Mouse (Mus musculus) kidney, embryonic 16.5 days (tissue): ENCODE measurements around the gene Ltf. TPM values are rescaled to one million over a fixed set of nuclear protein-coding genes. Genes with fewer than 3 reads are reported as not detected.

Experiments
- ATAC-seq: fragments of 200-750 bp; cut with Nextera tagmentation; 2 replicates; pipeline ENCODE4 v1.8.0; 2017; ENCODE audit warnings: moderate TSS enrichment; ENCODE audit not compliant: low FRiP score, low TSS enrichment
- H3K27ac ChIP-seq: fragments of 300-500 bp; sonication (generic); 2 replicates; pipeline ENCODE4 v1.5.1; 2014; ENCODE audit warnings: low read length
- H3K27me3 ChIP-seq: fragments of 300-500 bp; sonication (generic); 2 replicates; pipeline ENCODE4 v1.6.1; 2014; ENCODE audit warnings: low read length, control low read depth, mixed read lengths; ENCODE audit not compliant: insufficient read depth
- H3K36me3 ChIP-seq: fragments of 300-500 bp; sonication (generic); 2 replicates; pipeline ENCODE4 v1.6.1; 2014; ENCODE audit warnings: low read length, control low read depth, mixed read lengths; ENCODE audit not compliant: insufficient read depth
- H3K4me1 ChIP-seq: fragments of 300-500 bp; sonication (generic); 2 replicates; pipeline ENCODE4 v1.6.1; 2014; ENCODE audit warnings: low read length, control low read depth, mixed read lengths; ENCODE audit not compliant: insufficient read depth
- H3K4me2 ChIP-seq: fragments of 300-500 bp; sonication (generic); replicated peaks from 2 replicates; pipeline ENCODE4 v1.6.1; 2014; ENCODE audit warnings: low read depth, low read length
- H3K4me3 ChIP-seq: fragments of 300-500 bp; sonication (generic); 2 replicates; pipeline ENCODE4 v1.5.1; 2014; ENCODE audit warnings: mild to moderate bottlenecking, low read length
- H3K9ac ChIP-seq: fragments of 300-500 bp; sonication (generic); replicated peaks from 2 replicates; pipeline ENCODE4 v1.6.1; 2014; ENCODE audit warnings: low read length
- H3K9me3 ChIP-seq: fragments of 300-500 bp; sonication (generic); 2 replicates; pipeline ENCODE4 v1.6.1; 2016; ENCODE audit warnings: low read length, control low read depth
- WGBS: fragments of 180-500 bp; shearing (Covaris S2); extraction: QIAGEN DNeasy Blood & Tissue Kit; methylation state at CpG from one replicate; pipeline ENCODE4 v1.1.7; 2014; 5-methylcytosine and 5-hydroxymethylcytosine counted together
- polyA plus RNA-seq: library from polyadenylated mRNA; unstranded; fragments of >200 nt; fragmentation: Nextera tagmentation; extraction: Ambion mirVana; gene quantifications from 2 replicates; pipeline ENCODE4 v1.2.1, GENCODE M21; 2015

Gene Ltf
- polyA plus RNA-seq, 1 experiment from 2014 or later: 1.8 TPM

- H3K4me2 ChIP-seq: no peak overlapping the region
- peaks cover 4% of the 10 kb centered on the region; the same call in 1 of the 2 replicates for H3K4me1 ChIP-seq
- no peak overlapping the region for H3K9ac ChIP-seq
- no peaks in the 10 kb centered on the region for H3K27me3 ChIP-seq
- H3K4me3 ChIP-seq: no peak overlapping the region
- WGBS: 76% methylated on average over 3 of the region's 3 CpGs
- no peak for ATAC-seq
- H3K27ac ChIP-seq: no peak overlapping the region
- no peaks in the 10 kb centered on the region for H3K36me3 ChIP-seq
- no peaks in the 10 kb centered on the region for H3K9me3 ChIP-seq
These were observed 7.0 kb upstream of the Ltf start for GRCm38 (mm10) chr9:111012041-111012440.

GRCm38 (mm10) chr9:111015658-111016057 lies 3.4 kb upstream of the Ltf start:
- Histone ChIP-seq H3K4me3 (no peak overlapping the region), H3K9ac (no peak overlapping the region), H3K9me3 (no peaks in the 10 kb centered on the region), H3K27ac (no peak overlapping the region), H3K36me3 (no peaks in the 10 kb centered on the region), H3K4me1 (peaks cover 4% of the 10 kb centered on the region; the same call in 1 of the 2 replicates), H3K27me3 (no peaks in the 10 kb centered on the region), H3K4me2 (no peak overlapping the region)
- ATAC-seq: no peak
- WGBS: 83% methylated on average over 4 of the region's 4 CpGs

GRCm38 (mm10) chr9:111026791-111027190 lies 7.7 kb downstream of the Ltf start:
- ATAC-seq: no peak
- H3K27ac ChIP-seq: no peak overlapping the region
- no peak overlapping the region for H3K4me3 ChIP-seq
- no peaks in the 10 kb centered on the region for H3K27me3 ChIP-seq
- H3K36me3 ChIP-seq: no peaks in the 10 kb centered on the region
- no peak overlapping the region for H3K9ac ChIP-seq
- no peaks in the 10 kb centered on the region for H3K4me1 ChIP-seq
- H3K4me2 ChIP-seq: no peak overlapping the region
- 88% methylated on average over 10 of the region's 10 CpGs for WGBS
- no peaks in the 10 kb centered on the region for H3K9me3 ChIP-seq

- Histone ChIP-seq H3K9me3 (no peaks in the 10 kb centered on the region), H3K4me2 (no peak overlapping the region), H3K4me1 (no peaks in the 10 kb centered on the region; the same call in 1 of the 2 replicates), H3K4me3 (no peak overlapping the region), H3K9ac (no peak overlapping the region), H3K27me3 (no peaks in the 10 kb centered on the region), H3K36me3 (no peaks in the 10 kb centered on the region), H3K27ac (no peak overlapping the region)
- no peak for ATAC-seq
- 85% methylated on average over 4 of the region's 4 CpGs for WGBS
These were observed 14.6 kb downstream of the Ltf start for GRCm38 (mm10) chr9:111033717-111034116.

- no peak overlapping the region for H3K27ac ChIP-seq
- no peaks in the 10 kb centered on the region for H3K36me3 ChIP-seq
- no peaks in the 10 kb centered on the region for H3K9me3 ChIP-seq
- H3K4me2 ChIP-seq: no peak overlapping the region
- H3K9ac ChIP-seq: no peak overlapping the region
- H3K4me1 ChIP-seq: no peaks in the 10 kb centered on the region; the same call in 1 of the 2 replicates
- 71% methylated on average over 4 of the region's 4 CpGs for WGBS
- no peaks in the 10 kb centered on the region for H3K27me3 ChIP-seq
- ATAC-seq: no peak
- no peak overlapping the region for H3K4me3 ChIP-seq
These were observed 20.9 kb downstream of the Ltf start for GRCm38 (mm10) chr9:111039966-111040365.

GRCm38 (mm10) chr9:111042266-111042665 lies 23.2 kb downstream of the Ltf start:
- no peak overlapping the region for H3K9ac ChIP-seq
- no peaks in the 10 kb centered on the region for H3K36me3 ChIP-seq
- H3K4me1 ChIP-seq: no peaks in the 10 kb centered on the region
- H3K27me3 ChIP-seq: no peaks in the 10 kb centered on the region
- no peaks in the 10 kb centered on the region for H3K9me3 ChIP-seq
- 82% methylated on average over 5 of the region's 5 CpGs for WGBS
- H3K4me3 ChIP-seq: no peak overlapping the region
- H3K4me2 ChIP-seq: no peak overlapping the region
- H3K27ac ChIP-seq: no peak overlapping the region
- no peak for ATAC-seq

- no peak for ATAC-seq
- Histone ChIP-seq H3K36me3 (no peaks in the 10 kb centered on the region), H3K4me3 (no peak overlapping the region), H3K27ac (no peak overlapping the region), H3K9ac (no peak overlapping the region), H3K9me3 (no peaks in the 10 kb centered on the region), H3K4me2 (no peak overlapping the region), H3K27me3 (no peaks in the 10 kb centered on the region), H3K4me1 (no peaks in the 10 kb centered on the region)
- 64% methylated on average over 3 of the region's 3 CpGs for WGBS
These were observed 27.2 kb downstream of the Ltf start for GRCm38 (mm10) chr9:111046222-111046621.

- H3K9me3 ChIP-seq: no peaks in the 10 kb centered on the region
- H3K4me1 ChIP-seq: no peaks in the 10 kb centered on the region
- H3K9ac ChIP-seq: no peak overlapping the region
- no peak overlapping the region for H3K4me3 ChIP-seq
- 94% methylated on average over 5 of the region's 5 CpGs for WGBS
- H3K27ac ChIP-seq: no peak overlapping the region
- H3K4me2 ChIP-seq: no peak overlapping the region
- H3K27me3 ChIP-seq: no peaks in the 10 kb centered on the region
- no peak for ATAC-seq
- H3K36me3 ChIP-seq: no peaks in the 10 kb centered on the region
These were observed 28.2 kb downstream of the Ltf start for GRCm38 (mm10) chr9:111047266-111047665.

GRCm38 (mm10) chr9:111048452-111048851 lies 29.4 kb downstream of the Ltf start:
- Histone ChIP-seq H3K36me3 (no peaks in the 10 kb centered on the region), H3K4me1 (no peaks in the 10 kb centered on the region), H3K27me3 (no peaks in the 10 kb centered on the region), H3K27ac (no peak overlapping the region), H3K4me2 (no peak overlapping the region), H3K9me3 (no peaks in the 10 kb centered on the region), H3K9ac (no peak overlapping the region), H3K4me3 (no peak overlapping the region)
- WGBS: 72% methylated on average over 3 of the region's 3 CpGs
- no peak for ATAC-seq

- no peak overlapping the region for H3K27ac ChIP-seq
- no peak overlapping the region for H3K4me2 ChIP-seq
- no peaks in the 10 kb centered on the region for H3K27me3 ChIP-seq
- no peaks in the 10 kb centered on the region for H3K9me3 ChIP-seq
- ATAC-seq: no peak
- no peaks in the 10 kb centered on the region for H3K36me3 ChIP-seq
- peaks cover 11% of the 10 kb centered on the region; the same call in 1 of the 2 replicates for H3K4me1 ChIP-seq
- H3K9ac ChIP-seq: no peak overlapping the region
- 70% methylated on average over 9 of the region's 9 CpGs for WGBS
- no peak overlapping the region for H3K4me3 ChIP-seq
These were observed 35.9 kb downstream of the Ltf start for GRCm38 (mm10) chr9:111054923-111055322.
